In the genomic region with DNA sequence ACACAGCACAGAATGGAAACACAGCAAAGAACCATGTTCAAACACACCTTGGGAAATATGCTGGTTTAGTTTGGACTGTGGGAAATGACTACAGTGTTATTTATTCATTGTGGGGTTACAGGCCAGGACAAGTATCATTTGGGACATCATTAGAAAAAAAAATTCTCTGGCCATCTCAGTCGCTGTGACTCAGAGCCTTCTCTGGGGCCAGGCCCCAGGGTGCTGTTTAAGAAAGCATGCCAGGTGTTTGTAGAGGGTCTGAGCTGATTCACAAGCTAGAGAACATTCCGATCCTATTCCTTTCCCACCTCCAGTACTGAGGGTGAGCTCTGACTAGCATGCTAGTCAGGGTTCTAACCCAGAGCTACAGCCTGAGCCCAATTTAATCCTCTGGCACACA, we compare ENCODE assay signal across 14 mouse cellular contexts. TPM values are rescaled to one million over a fixed set of nuclear protein-coding genes. Genes with fewer than 3 reads are reported as not detected.
"Had no signal": no experiment of that assay in that cellular context is flagged by ENCODE, and none has a peak within 500 bp of the region (broad histone marks: within the 10 kb centered on the region; RNA-seq: fewer than 3 reads in every experiment).

No protein-coding gene starts in this region.

- H3K27ac ChIP-seq: midbrain, embryonic 10.5 days; midbrain, embryonic 12.5 days; neural tube, embryonic 12.5 days; stomach, embryonic 15.5 days; stomach, postnatal 0 days had no signal

- H3K36me3 ChIP-seq: midbrain, embryonic 10.5 days; midbrain, embryonic 12.5 days; neural tube, embryonic 12.5 days; stomach, embryonic 15.5 days had no signal

- H3K4me3 ChIP-seq: midbrain, embryonic 10.5 days; midbrain, embryonic 12.5 days; neural tube, embryonic 12.5 days; stomach, embryonic 15.5 days had no signal

- H3K9me3 ChIP-seq: midbrain, embryonic 10.5 days; midbrain, embryonic 12.5 days; neural tube, embryonic 12.5 days; stomach, embryonic 15.5 days had no signal

- H3K27me3 ChIP-seq: midbrain, embryonic 12.5 days; neural tube, embryonic 12.5 days; stomach, embryonic 15.5 days had no signal

- H3K4me2 ChIP-seq: lung, embryonic 14.5 days; midbrain, embryonic 12.5 days; neural tube, embryonic 12.5 days; stomach, embryonic 15.5 days had no signal

- H3K9ac ChIP-seq: lung, embryonic 14.5 days; midbrain, embryonic 12.5 days; neural tube, embryonic 12.5 days; stomach, embryonic 15.5 days had no signal

- DNase-seq: lung, embryonic 14.5 days; lung, postnatal 10 days; lung, postnatal 4 days; midbrain, embryonic 14.5 days; right cerebral cortex, postnatal 14 days; thymus, adult 2 months; thymus, postnatal 25 days; thymus, postnatal 4 days had no signal

- H3K4me1 ChIP-seq: midbrain, embryonic 10.5 days; midbrain, embryonic 12.5 days; neural tube, embryonic 12.5 days; stomach, embryonic 15.5 days had no signal

RNA-seq across cellular contexts. Expression of a gene that starts 5.4 kb away (rescaled TPM):
- total RNA-seq: monocyte, adult 5-6 weeks had no signal
